Mouse (Mus musculus) heart, embryonic 13.5 days (tissue): ENCODE data around the gene En2. TPM values are rescaled to one million over a fixed set of nuclear protein-coding genes. Genes with fewer than 3 reads are reported as not detected.

Experiments used
- ATAC-seq: fragments of 200-750 bp; cut with Nextera tagmentation; 2 replicates; pipeline ENCODE4 v1.8.0; 2017; ENCODE audit warnings: moderate TSS enrichment; ENCODE audit not compliant: insufficient number of reproducible peaks, low FRiP score, low TSS enrichment; ENCODE audit errors: extremely low read depth
- H3K27ac ChIP-seq: fragments of 300-500 bp; sonication (generic); replicated peaks from 2 replicates; pipeline ENCODE4 v1.5.1; 2015; ENCODE audit warnings: moderate library complexity, mild to moderate bottlenecking, inconsistent platforms
- H3K27me3 ChIP-seq: fragments of 300-500 bp; sonication (generic); replicated peaks from 2 replicates; pipeline ENCODE4 v1.6.1; 2015; ENCODE audit warnings: mild to moderate bottlenecking, inconsistent platforms
- H3K36me3 ChIP-seq: fragments of 300-500 bp; sonication (generic); 2 replicates; pipeline ENCODE4 v1.6.1; 2015; ENCODE audit warnings: mild to moderate bottlenecking, inconsistent platforms
- H3K4me1 ChIP-seq: fragments of 300-500 bp; sonication (generic); 2 replicates; pipeline ENCODE4 v1.6.1; 2015; ENCODE audit warnings: inconsistent platforms
- H3K4me2 ChIP-seq: fragments of 300-500 bp; sonication (generic); 2 replicates; pipeline ENCODE4 v1.6.1; 2015; ENCODE audit warnings: inconsistent platforms, mild to moderate bottlenecking, moderate library complexity
- H3K4me3 ChIP-seq: fragments of 300-500 bp; sonication (generic); 2 replicates; pipeline ENCODE4 v1.5.1; 2015; ENCODE audit warnings: moderate library complexity, mild to moderate bottlenecking, inconsistent platforms
- H3K9ac ChIP-seq: fragments of 300-500 bp; sonication (generic); 2 replicates; pipeline ENCODE4 v1.6.1; 2015; ENCODE audit warnings: inconsistent platforms, mild to moderate bottlenecking, moderate library complexity
- H3K9me3 ChIP-seq: fragments of 300-500 bp; sonication (generic); 2 replicates; pipeline ENCODE4 v1.6.1; 2016; ENCODE audit warnings: inconsistent platforms
- WGBS: fragments of 180-500 bp; shearing (Covaris S2); methylation state at CpG from one replicate; pipeline ENCODE4 v1.1.7; 2015; ENCODE audit warnings: mixed read lengths; 5-methylcytosine and 5-hydroxymethylcytosine counted together
- polyA plus RNA-seq: library from polyadenylated mRNA; unstranded; fragments of >200 nt; fragmentation: Nextera tagmentation; extraction: Ambion mirVana; gene quantifications from 2 replicates; pipeline ENCODE4 v1.2.1, GENCODE M21; 2015

Gene En2
- polyA plus RNA-seq, 1 experiment from 2014 or later: not detected

DNA sequence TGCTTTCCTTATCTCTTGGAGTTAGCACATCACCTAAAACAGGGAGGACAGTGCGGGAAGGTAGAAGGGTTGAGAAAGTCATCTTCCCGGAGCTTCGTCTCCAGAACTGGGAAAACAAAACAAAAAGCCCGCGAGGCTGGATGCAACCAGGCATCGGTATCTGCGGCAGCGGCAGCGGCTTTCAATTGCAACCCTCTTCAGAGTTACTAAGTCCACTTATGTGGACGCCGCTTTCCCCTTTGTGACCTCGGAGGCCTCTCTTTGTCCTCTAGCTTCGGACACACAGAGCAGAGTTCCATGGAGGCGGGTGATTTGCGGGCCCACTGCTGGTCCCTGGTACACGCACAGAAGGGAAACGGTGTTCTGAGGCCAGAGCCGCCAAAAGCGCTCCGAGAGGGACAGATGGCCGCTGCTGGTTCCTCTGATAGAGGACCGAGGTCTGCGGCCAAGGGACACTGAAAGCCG, 3.5 kb upstream of the En2 start:
- Histone ChIP-seq H3K4me1 (peaks cover 29% of the 10 kb centered on the region), H3K27ac (no peak overlapping the region), H3K9ac (no peak overlapping the region), H3K4me3 (peak overlapping the region; percentile 30), H3K9me3 (no peaks in the 10 kb centered on the region), H3K4me2 (peak overlapping the region; percentile 51), H3K27me3 (peaks cover 99% of the 10 kb centered on the region), H3K36me3 (no peaks in the 10 kb centered on the region)
- 1% methylated on average over 24 of the region's 24 CpGs for WGBS
- ATAC-seq: no peak

DNA sequence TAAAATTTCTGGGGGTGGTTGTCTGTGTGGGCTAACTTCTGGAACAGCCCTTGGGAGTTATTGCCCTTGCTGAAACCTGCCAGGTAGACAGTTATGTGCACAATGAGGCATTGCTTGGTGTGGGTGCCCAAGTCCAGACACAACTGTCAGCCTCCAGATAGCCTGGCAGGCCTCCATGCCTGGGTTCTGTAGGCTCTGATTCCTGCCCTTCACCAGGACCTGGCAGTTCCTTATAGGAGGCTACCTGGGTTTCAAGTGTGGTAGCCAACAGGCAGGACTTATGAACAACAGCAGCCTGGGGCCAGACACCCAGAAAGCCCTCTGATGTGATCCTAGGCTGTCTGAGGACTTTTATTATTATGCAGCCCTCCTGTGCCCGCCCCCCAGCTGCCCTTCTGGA, 1.6 kb upstream of the En2 start:
- peaks cover 99% of the 10 kb centered on the region for H3K27me3 ChIP-seq
- ATAC-seq: no peak
- WGBS: 4% methylated on average over 1 of the region's 1 CpGs

DNA sequence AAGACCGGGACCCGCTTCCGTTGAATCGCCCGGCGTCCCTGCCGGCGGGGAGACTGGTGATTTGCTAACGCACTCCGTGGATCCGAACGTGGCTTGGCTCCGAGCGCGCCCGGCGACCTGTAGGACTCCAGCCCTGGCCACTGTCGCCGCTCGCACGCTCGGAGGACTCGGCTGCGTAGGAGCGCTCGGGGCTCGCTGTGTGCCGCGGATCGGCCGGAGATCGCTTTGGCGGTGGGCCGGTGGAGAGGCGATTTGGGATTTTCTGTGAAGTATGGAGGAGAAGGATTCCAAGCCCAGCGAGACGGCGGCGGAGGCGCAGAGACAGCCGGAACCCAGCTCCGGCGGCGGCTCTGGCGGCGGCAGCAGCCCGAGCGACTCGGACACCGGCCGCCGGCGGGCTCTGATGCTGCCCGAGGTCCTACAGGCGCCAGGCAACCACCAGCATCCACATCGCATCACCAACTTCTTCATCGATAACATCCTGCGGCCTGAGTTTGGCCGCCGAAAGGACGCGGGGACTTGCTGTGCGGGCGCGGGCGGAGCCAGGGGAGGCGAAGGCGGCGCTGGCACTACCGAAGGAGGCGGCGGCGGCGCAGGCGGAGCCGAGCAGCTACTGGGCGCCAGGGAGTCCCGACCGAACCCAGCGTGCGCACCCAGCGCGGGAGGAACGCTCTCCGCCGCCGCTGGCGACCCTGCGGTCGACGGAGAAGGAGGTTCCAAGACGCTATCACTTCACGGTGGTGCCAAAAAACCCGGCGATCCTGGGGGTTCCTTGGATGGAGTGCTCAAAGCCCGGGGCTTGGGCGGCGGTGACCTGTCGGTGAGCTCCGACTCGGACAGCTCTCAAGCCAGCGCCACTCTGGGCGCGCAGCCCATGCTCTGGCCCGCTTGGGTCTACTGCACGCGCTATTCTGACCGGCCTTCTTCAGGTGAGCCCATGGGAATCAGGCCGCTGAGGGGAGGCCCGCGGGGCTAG, 1.1 kb downstream of the En2 start:
- Histone ChIP-seq H3K4me1 (peaks cover 45% of the 10 kb centered on the region), H3K4me3 (peak overlapping the region; percentile 59), H3K36me3 (no peaks in the 10 kb centered on the region), H3K9ac (peak overlapping the region; percentile 54), H3K9me3 (no peaks in the 10 kb centered on the region), H3K27ac (no peak overlapping the region), H3K27me3 (peaks cover 97% of the 10 kb centered on the region), H3K4me2 (peak overlapping the region; percentile 86)
- under 1% methylated on average over 103 of the region's 111 CpGs for WGBS
- ATAC-seq: no peak

More for the DNA sequence above, 1.6 kb upstream of the En2 start:
- no peaks in the 10 kb centered on the region for H3K36me3 ChIP-seq
- H3K9ac ChIP-seq: no peak overlapping the region
- H3K4me1 ChIP-seq: peaks cover 42% of the 10 kb centered on the region
- no peak overlapping the region for H3K27ac ChIP-seq
- H3K4me3 ChIP-seq: no peak overlapping the region
- no peak overlapping the region for H3K4me2 ChIP-seq
- no peaks in the 10 kb centered on the region for H3K9me3 ChIP-seq

DNA sequence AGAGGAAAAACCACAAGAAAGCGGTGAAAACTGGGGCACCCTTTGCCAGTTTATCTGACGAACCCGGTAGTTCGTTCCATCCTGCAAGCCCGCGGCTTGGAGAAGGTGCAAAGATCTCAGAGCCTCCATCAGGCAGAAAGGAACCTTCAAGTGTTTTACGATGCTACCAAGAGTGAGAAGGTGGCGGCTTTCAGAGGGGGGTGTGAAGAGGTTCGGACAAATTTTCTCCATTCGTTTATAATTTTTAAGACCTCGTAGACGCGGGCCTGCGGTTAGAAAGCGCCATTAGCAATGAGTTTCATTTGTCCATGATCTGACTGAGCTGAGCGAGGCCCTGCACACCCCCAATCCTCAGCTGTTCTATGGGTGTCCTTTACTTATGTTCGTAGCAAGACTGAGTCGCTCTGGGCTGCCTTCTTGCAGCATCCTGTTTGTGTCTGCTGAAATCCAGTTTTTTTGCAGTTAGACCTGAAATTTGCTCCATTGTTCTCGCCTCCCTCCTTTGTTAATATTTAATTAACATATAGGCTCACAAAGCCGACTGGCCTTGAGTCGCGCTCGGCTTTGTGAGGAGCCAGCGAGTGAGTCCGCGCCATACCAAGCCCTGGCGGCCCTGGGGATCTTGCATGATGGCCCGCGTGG, 2.2 kb downstream of the En2 start:
- Histone ChIP-seq H3K4me1 (peaks cover 37% of the 10 kb centered on the region), H3K27me3 (peaks cover 97% of the 10 kb centered on the region), H3K4me3 (peak overlapping the region; percentile 35), H3K36me3 (no peaks in the 10 kb centered on the region), H3K4me2 (peak overlapping the region; percentile 44), H3K27ac (no peak overlapping the region), H3K9ac (no peak overlapping the region), H3K9me3 (no peaks in the 10 kb centered on the region)
- ATAC-seq: no peak
- 2% methylated on average over 29 of the region's 29 CpGs for WGBS

DNA sequence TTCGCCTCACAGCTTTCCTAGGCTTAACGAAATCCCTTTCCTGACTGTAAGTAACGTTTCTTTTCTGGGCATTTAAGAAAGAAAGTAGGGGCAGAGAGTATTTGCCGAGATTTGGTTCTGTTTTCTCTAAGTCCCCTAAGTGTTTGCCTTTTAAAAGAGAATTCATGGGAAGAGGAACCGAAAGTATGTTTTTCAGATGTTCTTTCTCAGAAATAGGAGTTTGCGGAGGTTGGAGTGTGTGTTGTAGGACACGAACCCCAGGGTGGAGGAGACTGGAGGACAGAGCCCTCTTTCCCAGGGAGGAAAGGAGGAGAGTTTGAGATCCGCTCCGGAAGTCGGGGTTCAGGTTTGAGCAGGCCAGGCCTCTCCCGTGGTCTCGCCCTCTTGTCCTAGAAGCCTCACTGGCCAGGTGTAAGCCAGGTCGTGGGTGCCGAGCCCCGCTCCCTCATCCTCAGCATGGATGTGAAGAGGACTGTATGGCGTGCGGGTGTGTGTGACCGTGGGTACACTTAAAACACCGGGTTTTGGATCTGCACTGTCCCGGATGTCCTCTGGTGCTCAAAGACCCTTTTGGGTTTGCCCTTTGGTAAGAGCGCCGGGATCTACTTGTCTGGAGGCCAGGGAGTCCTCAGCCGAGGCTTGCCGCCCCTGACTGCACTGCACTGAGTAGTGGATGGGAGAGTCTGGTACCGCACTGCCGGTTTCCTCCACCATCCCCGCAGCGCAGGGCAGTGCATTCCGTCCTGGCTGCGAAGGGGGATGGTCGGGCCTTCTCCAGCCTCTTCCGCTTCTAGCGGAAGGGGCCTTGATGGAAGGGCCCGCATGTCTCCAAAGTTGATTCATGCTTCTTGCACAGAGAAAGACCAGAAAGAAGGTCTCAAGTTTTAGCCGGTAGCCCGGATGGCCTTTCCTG, 3.0 kb downstream of the En2 start:
- ATAC-seq: no peak
- Histone ChIP-seq H3K36me3 (no peaks in the 10 kb centered on the region), H3K27ac (no peak overlapping the region), H3K4me3 (peak overlapping the region; percentile 35), H3K27me3 (peaks cover 97% of the 10 kb centered on the region), H3K4me2 (peak overlapping the region; percentile 44), H3K4me1 (peaks cover 37% of the 10 kb centered on the region), H3K9me3 (no peaks in the 10 kb centered on the region), H3K9ac (no peak overlapping the region)
- WGBS: under 1% methylated on average over 36 of the region's 36 CpGs

DNA sequence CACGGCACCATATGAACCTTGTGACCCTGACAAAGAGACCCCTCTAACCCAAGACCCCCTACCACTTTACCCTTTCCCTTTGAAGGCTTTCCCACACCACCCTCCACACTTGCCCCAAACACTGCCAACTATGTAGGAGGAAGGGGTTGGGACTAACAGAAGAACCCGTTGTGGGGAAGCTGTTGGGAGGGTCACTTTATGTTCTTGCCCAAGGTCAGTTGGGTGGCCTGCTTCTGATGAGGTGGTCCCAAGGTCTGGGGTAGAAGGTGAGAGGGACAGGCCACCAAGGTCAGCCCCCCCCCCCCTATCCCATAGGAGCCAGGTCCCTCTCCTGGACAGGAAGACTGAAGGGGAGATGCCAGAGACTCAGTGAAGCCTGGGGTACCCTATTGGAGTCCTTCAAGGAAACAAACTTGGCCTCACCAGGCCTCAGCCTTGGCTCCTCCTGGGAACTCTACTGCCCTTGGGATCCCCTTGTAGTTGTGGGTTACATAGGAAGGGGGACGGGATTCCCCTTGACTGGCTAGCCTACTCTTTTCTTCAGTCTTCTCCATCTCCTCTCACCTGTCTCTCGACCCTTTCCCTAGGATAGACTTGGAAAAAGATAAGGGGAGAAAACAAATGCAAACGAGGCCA, 3.8 kb downstream of the En2 start:
- Histone ChIP-seq H3K4me3 (no peak overlapping the region), H3K27ac (no peak overlapping the region), H3K4me1 (peaks cover 37% of the 10 kb centered on the region), H3K9me3 (no peaks in the 10 kb centered on the region), H3K4me2 (no peak overlapping the region), H3K36me3 (no peaks in the 10 kb centered on the region), H3K27me3 (peaks cover 97% of the 10 kb centered on the region), H3K9ac (no peak overlapping the region)
- 6% methylated on average over 5 of the region's 5 CpGs for WGBS
- no peak for ATAC-seq

DNA sequence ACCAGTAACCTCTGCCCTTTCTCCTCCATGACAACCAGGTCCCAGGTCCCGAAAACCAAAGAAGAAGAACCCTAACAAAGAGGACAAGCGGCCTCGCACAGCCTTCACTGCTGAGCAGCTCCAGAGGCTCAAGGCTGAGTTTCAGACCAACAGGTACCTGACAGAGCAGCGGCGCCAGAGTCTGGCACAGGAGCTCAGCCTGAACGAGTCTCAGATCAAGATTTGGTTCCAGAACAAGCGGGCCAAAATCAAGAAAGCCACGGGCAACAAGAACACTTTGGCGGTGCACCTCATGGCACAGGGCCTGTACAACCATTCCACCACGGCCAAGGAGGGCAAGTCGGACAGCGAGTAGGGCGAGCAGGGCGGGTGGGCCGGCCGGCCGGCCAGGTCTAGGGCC, 4.6 kb downstream of the En2 start:
- H3K27ac ChIP-seq: no peak overlapping the region
- no peak for ATAC-seq
- WGBS: 7% methylated on average over 17 of the region's 17 CpGs

DNA sequence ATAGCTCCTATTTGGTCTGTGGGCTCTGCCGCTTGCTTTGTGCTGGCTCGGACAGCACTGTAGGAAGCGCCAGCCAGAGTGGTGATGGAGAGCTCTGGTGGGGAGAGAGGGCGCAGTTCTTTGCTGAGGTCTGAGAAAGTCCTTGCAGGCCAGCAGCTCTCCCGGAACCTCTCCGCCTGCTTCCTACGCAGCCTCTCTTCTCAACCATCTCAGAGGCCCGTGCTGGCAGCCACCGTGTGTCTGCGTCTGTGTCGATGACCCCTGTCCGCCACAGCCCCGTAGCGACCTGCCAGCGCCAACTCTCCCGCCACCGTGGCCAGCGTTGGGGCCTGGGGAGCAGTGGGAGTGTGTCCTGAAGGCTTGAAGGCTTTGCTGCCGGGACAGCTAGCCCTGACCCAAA, 5.4 kb downstream of the En2 start:
- Histone ChIP-seq H3K27me3 (peaks cover 97% of the 10 kb centered on the region), H3K4me2 (no peak overlapping the region), H3K27ac (no peak overlapping the region), H3K9ac (no peak overlapping the region), H3K36me3 (no peaks in the 10 kb centered on the region), H3K4me3 (no peak overlapping the region), H3K4me1 (peaks cover 27% of the 10 kb centered on the region), H3K9me3 (no peaks in the 10 kb centered on the region)
- 2% methylated on average over 19 of the region's 19 CpGs for WGBS
- no peak for ATAC-seq

More for the DNA sequence above, 4.6 kb downstream of the En2 start:
- Histone ChIP-seq H3K9ac (no peak overlapping the region), H3K4me3 (no peak overlapping the region), H3K4me2 (no peak overlapping the region), H3K27me3 (peaks cover 97% of the 10 kb centered on the region), H3K36me3 (no peaks in the 10 kb centered on the region), H3K4me1 (peaks cover 35% of the 10 kb centered on the region), H3K9me3 (no peaks in the 10 kb centered on the region)

DNA sequence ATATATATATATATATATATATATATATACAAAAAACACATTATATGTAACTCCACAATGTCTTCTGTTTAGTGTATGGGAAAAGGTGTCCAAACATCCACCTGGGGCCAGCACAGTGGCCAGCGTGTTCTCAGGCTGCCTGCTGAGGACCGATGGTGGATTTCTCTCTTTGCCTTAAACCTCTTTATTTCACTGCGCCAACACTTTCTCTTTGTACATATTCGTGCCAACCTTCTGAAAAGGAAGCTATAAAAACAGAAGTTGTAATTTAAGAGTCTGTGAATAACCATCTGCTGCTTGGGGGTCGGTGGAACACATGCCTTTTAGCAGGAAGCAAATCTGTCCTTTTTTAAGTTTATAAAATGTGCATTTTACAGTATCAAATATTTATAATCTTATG, 6.2 kb downstream of the En2 start:
- WGBS: 25% methylated on average over 5 of the region's 5 CpGs
- H3K9me3 ChIP-seq: no peaks in the 10 kb centered on the region
- H3K27me3 ChIP-seq: peaks cover 97% of the 10 kb centered on the region
- peaks cover 19% of the 10 kb centered on the region for H3K4me1 ChIP-seq
- H3K9ac ChIP-seq: no peak overlapping the region
- no peak for ATAC-seq
- no peak overlapping the region for H3K4me3 ChIP-seq
- no peak overlapping the region for H3K27ac ChIP-seq
- H3K4me2 ChIP-seq: no peak overlapping the region
- H3K36me3 ChIP-seq: no peaks in the 10 kb centered on the region

DNA sequence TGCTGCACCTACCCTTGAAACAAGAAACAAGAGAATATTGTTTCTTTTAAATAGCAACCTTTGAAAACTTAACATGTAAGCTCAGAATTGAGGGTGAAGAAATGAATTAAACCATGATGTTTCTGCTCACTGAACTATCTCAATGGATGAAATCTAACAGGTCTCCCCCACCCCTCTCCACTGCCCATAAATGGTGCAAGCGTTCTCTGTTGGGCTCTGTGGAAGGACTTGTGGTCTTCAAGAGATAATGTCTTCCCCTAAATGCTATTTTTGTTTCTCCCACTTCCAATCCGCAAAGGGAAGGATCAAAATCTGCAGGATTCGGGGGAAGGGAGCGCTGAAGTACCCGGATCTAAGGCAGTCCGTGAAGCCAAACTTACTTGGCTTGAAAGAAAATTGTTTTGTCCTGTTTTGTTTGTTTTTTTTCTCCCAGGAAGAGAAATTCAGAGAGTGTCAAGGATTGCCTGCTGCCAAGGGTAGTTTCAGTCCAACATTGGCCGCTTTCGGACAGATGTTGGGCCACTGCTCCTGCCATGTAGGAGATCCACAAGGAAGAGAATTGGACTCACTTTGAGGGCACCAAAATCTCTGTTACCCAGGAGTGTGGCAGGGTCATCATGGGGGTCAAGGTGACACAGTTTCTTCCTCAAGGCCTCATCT, 6.9 kb downstream of the En2 start:
- Histone ChIP-seq H3K4me2 (no peak overlapping the region), H3K27ac (no peak overlapping the region), H3K27me3 (peaks cover 97% of the 10 kb centered on the region), H3K9ac (no peak overlapping the region), H3K4me1 (peaks cover 14% of the 10 kb centered on the region; the same call in 1 of the 2 replicates), H3K4me3 (no peak overlapping the region), H3K36me3 (no peaks in the 10 kb centered on the region), H3K9me3 (no peaks in the 10 kb centered on the region)
- 2% methylated on average over 8 of the region's 8 CpGs for WGBS
- ATAC-seq: no peak
